ENCODE assay signal across 11 mouse cellular contexts in genomic region chr9:33001165-33001949, GRCm38 (mm10).
DNase-seq lines count a peak whose midpoint lies in the region; ATAC-seq and TF ChIP-seq lines count a peak whose summit lies in the region.
"Had no signal": no experiment of that assay in that cellular context is flagged by ENCODE, and none has a peak within 500 bp of the region (broad histone marks: within the 10 kb centered on the region; RNA-seq: fewer than 3 reads in every experiment).

No protein-coding gene starts in this region.

- TF ChIP-seq CTCF in brain, embryonic 14.5 days (IDR thresholded peaks at IDR 0.05; ENCODE audit: borderline replicate concordance, extremely low read depth, insufficient read depth, insufficient read length) = no peak

- 49% methylated on average over 9 of the region's 9 CpGs for whole genome bisulfite sequencing in heart, embryonic 12.5 days
- WGBS in embryonic facial prominence, embryonic 14.5 days = 34% methylated on average over 9 of the region's 9 CpGs
- 26% methylated on average over 9 of the region's 9 CpGs for WGBS in limb, embryonic 11.5 days
- 82% methylated on average over 9 of the region's 9 CpGs for WGBS in forebrain, embryonic 11.5 days

- H3K4me1 ChIP-seq in heart, embryonic 12.5 days (replicated peaks) = peaks cover 10% of the 10 kb centered on the region; the same call in 1 of the 2 replicates
- H3K4me1 ChIP-seq in embryonic facial prominence, embryonic 14.5 days (ENCODE audit: control insufficient read depth, insufficient read depth, low read length) = peaks cover 9% of the 10 kb centered on the region; the same call in 1 of the 2 replicates
- peaks cover 7% of the 10 kb centered on the region; the same call in 1 of the 2 replicates for H3K4me1 ChIP-seq in limb, embryonic 11.5 days (ENCODE audit: control insufficient read depth, insufficient read depth, low read length)
- no peaks in the 10 kb centered on the region for H3K4me1 ChIP-seq in forebrain, embryonic 11.5 days (replicated peaks; ENCODE audit: control insufficient read depth, insufficient read depth, low read length)
- H3K4me1 ChIP-seq: hindbrain, embryonic 15.5 days had no signal

- no peak for DNase-seq in heart, postnatal 4 days
- DNase-seq in brain, embryonic 14.5 days (ENCODE audit: low read depth) = peak; percentile 9
- DNase-seq in embryonic facial prominence, embryonic 14.5 days (ENCODE audit: low spot score) = peak; percentile 19
- peak; percentile 24 for DNase-seq in limb, embryonic 11.5 days (ENCODE audit: low spot score)
- no peak for DNase-seq in left cerebral cortex, postnatal 36 days (ENCODE audit: low spot score in 2 of 2)
- no peak for DNase-seq in forebrain, embryonic 11.5 days (ENCODE audit: low spot score)
- DNase-seq: right cerebral cortex, postnatal 25 days had no signal

- H3K9ac ChIP-seq in heart, embryonic 12.5 days = no peak overlapping the region
- H3K9ac ChIP-seq in embryonic facial prominence, embryonic 14.5 days (ENCODE audit: low read depth, low read length) = no peak overlapping the region; the same call in 1 of the 2 replicates
- no peak overlapping the region for H3K9ac ChIP-seq in limb, embryonic 11.5 days (ENCODE audit: low read length)
- H3K9ac ChIP-seq in forebrain, embryonic 11.5 days (ENCODE audit: low read length) = no peak overlapping the region
- H3K9ac ChIP-seq: hindbrain, embryonic 15.5 days had no signal

- H3K27ac ChIP-seq in heart, embryonic 12.5 days (ENCODE audit: poor library complexity, severe bottlenecking) = peak overlapping the region; percentile 6; the same call in 1 of the 2 replicates
- H3K27ac ChIP-seq in embryonic facial prominence, embryonic 14.5 days (replicated peaks; ENCODE audit: low read depth, low read length) = 0 out of 2 replicates have a peak overlapping the region, but pooled peaks have one; percentile 21
- H3K27ac ChIP-seq in limb, embryonic 11.5 days (replicated peaks; ENCODE audit: low read depth, low read length) = peak overlapping the region; percentile 67
- no peak overlapping the region for H3K27ac ChIP-seq in forebrain, embryonic 11.5 days (ENCODE audit: low read depth, low read length)
- H3K27ac ChIP-seq: hindbrain, embryonic 15.5 days; macrophage had no signal

- intact Hi-C loops in left cerebral cortex, postnatal 36 days (cut with DNase I) = no loop called here

- TF ChIP-seq POLR2A in brain, embryonic 14.5 days (IDR thresholded peaks at IDR 0.05; ENCODE audit: borderline replicate concordance, extremely low read depth, insufficient read depth, insufficient read length, poor library complexity, severe bottlenecking) = no peak

- H3K36me3 ChIP-seq in heart, embryonic 12.5 days = no peaks in the 10 kb centered on the region
- no peaks in the 10 kb centered on the region for H3K36me3 ChIP-seq in embryonic facial prominence, embryonic 14.5 days (ENCODE audit: control insufficient read depth, insufficient read depth, low read length)
- no peaks in the 10 kb centered on the region for H3K36me3 ChIP-seq in limb, embryonic 11.5 days (ENCODE audit: control insufficient read depth, insufficient read depth, low read length)
- no peaks in the 10 kb centered on the region for H3K36me3 ChIP-seq in forebrain, embryonic 11.5 days (ENCODE audit: control insufficient read depth, insufficient read depth, low read length)
- H3K36me3 ChIP-seq: hindbrain, embryonic 15.5 days had no signal

- ATAC-seq in heart, embryonic 12.5 days (ENCODE audit: insufficient number of reproducible peaks, low FRiP score) = no peak
- ATAC-seq in embryonic facial prominence, embryonic 14.5 days (ENCODE audit: low read depth) = no peak
- ATAC-seq in limb, embryonic 11.5 days (ENCODE audit: insufficient number of reproducible peaks, low FRiP score, low TSS enrichment, low read depth) = no peak
- no peak for ATAC-seq in forebrain, embryonic 11.5 days (replicated peaks; ENCODE audit: low FRiP score)
- ATAC-seq: Patski had no signal

- no peak overlapping the region for H3K4me3 ChIP-seq in heart, embryonic 12.5 days
- no peak overlapping the region for H3K4me3 ChIP-seq in embryonic facial prominence, embryonic 14.5 days (ENCODE audit: low read depth, low read length)
- H3K4me3 ChIP-seq in limb, embryonic 11.5 days (ENCODE audit: low read depth, low read length) = no peak overlapping the region
- no peak overlapping the region for H3K4me3 ChIP-seq in forebrain, embryonic 11.5 days (ENCODE audit: low read depth, low read length)
- H3K4me3 ChIP-seq: hindbrain, embryonic 15.5 days had no signal

- H3K9me3 ChIP-seq in heart, embryonic 12.5 days (replicated peaks) = peaks cover 4% of the 10 kb centered on the region; the same call in 1 of the 2 replicates
- peaks cover 6% of the 10 kb centered on the region; the same call in 1 of the 2 replicates for H3K9me3 ChIP-seq in embryonic facial prominence, embryonic 14.5 days (ENCODE audit: control insufficient read depth, low read length)
- peaks cover 3% of the 10 kb centered on the region; the same call in 1 of the 2 replicates for H3K9me3 ChIP-seq in limb, embryonic 11.5 days (ENCODE audit: control insufficient read depth, low read length)
- H3K9me3 ChIP-seq in forebrain, embryonic 11.5 days (ENCODE audit: control insufficient read depth, low read length) = no peaks in the 10 kb centered on the region; the same call in 1 of the 2 replicates
- H3K9me3 ChIP-seq: hindbrain, embryonic 15.5 days had no signal

- peak overlapping the region; percentile 41; the same call in 1 of the 2 replicates for H3K4me2 ChIP-seq in heart, embryonic 12.5 days
- peak overlapping the region; percentile 39; the same call in 1 of the 2 replicates for H3K4me2 ChIP-seq in embryonic facial prominence, embryonic 14.5 days (ENCODE audit: low read depth, low read length)
- H3K4me2 ChIP-seq in limb, embryonic 11.5 days (ENCODE audit: low read depth, severe bottlenecking) = no peak overlapping the region; the same call in 1 of the 2 replicates
- no peak overlapping the region for H3K4me2 ChIP-seq in forebrain, embryonic 11.5 days (ENCODE audit: low read depth, low read length, severe bottlenecking)
- H3K4me2 ChIP-seq: hindbrain, embryonic 15.5 days had no signal

- H3K27me3 ChIP-seq in heart, embryonic 12.5 days (replicated peaks) = no peaks in the 10 kb centered on the region
- H3K27me3 ChIP-seq in embryonic facial prominence, embryonic 14.5 days (replicated peaks; ENCODE audit: control insufficient read depth, insufficient read depth, low read length) = no peaks in the 10 kb centered on the region
- no peaks in the 10 kb centered on the region for H3K27me3 ChIP-seq in limb, embryonic 11.5 days (ENCODE audit: control insufficient read depth, insufficient read depth, low read length)
- H3K27me3 ChIP-seq in forebrain, embryonic 11.5 days (ENCODE audit: control insufficient read depth, insufficient read depth, low read length) = no peaks in the 10 kb centered on the region
- H3K27me3 ChIP-seq: hindbrain, embryonic 15.5 days had no signal

Comparison
In these comparisons a context has a peak if more than half of its experiments do, and no peak if none do; other contexts are left out.
1. H3K4me2 ChIP-seq: peak in heart, embryonic 12.5 days (single experiment) and embryonic facial prominence, embryonic 14.5 days (single experiment); none in limb, embryonic 11.5 days (single experiment) and forebrain, embryonic 11.5 days (single experiment).
2. DNase-seq: peak in brain, embryonic 14.5 days (single experiment), embryonic facial prominence, embryonic 14.5 days (single experiment) and limb, embryonic 11.5 days (single experiment); none in heart, postnatal 4 days (single experiment), left cerebral cortex, postnatal 36 days (0 of 2) and forebrain, embryonic 11.5 days (single experiment).